Mouse (Mus musculus): ENCODE measurements around the gene Ahsg.

DNA sequence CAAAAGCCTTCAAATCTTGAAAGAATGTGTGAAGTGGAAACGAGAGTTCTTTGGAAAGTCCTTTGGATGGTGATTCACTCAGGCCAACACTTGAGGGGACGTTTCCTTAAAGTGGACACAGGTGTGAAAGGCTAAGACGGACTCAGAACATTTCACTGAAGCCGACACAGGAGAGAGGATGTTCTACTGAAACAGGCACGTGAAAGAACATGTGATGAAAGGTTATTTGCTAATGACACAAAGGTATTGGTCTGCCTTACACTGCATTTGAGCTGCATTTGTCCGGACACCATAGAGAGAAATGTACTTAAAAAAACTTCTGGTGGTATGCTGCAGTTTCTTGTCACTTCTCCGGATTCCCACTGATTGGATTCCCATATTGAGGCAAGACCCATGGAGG lies 12.4 kb upstream of the Ahsg start:
- no peak for TF ChIP-seq MYOG (IDR thresholded peaks at IDR 0.05; ENCODE audit: control insufficient read depth, extremely low read depth, insufficient read length)
- no peak for TF ChIP-seq CTCF (IDR thresholded peaks at IDR 0.05; ENCODE audit: control insufficient read depth, insufficient read depth, insufficient read length)
